Mouse (Mus musculus) bone marrow macrophage, adult 2 months (primary cell): ENCODE results near the gene Cib4.

ENCODE experiments used
- CTCF ChIP-seq: IDR thresholded peaks from 2 replicates; pipeline ENCODE4 v1.5.1; 2012; ENCODE audit warnings: low read depth, mild to moderate bottlenecking, low read length, moderate library complexity
- POLR2A ChIP-seq: IDR thresholded peaks from 2 replicates; pipeline ENCODE4 v1.6.1; 2012; ENCODE audit warnings: mild to moderate bottlenecking, low read depth, low read length, borderline replicate concordance

DNA sequence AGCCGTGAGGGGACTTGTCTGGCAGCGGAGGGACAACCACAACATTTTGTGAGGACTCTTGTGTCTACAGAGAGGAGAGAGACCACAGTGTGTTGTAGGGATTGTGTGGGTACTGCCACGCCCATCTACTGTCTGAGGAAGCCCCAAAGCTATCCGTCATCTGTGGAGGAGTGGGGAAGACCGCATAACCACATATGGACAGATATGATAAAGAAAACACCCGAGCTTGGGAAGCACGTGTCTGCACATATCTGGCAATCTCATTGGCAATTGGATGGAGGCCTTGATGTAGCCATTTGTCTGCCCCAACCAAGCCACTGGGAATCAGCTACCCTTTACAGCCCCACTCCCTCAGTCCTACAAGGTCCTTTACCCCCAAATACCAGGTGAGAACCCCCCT lies 30.6 kb upstream of the Cib4 start:
- TF ChIP-seq CTCF (no peak), POLR2A (no peak)
